Mouse (Mus musculus): ENCODE data around the gene Stfa3.
"Not testable (repeated sequence)": the region's sequence is repeated elsewhere in the genome, so short reads cannot be mapped to it uniquely, and the experiment has no call there.

Gene Stfa3

GRCm38 (mm10) chr16:36455342-36455802 is at the start of gene Stfa3:
Gene Stfa3, minus strand, starts transcription at chr16:36455392.
- DNase-seq = no peak

GRCm38 (mm10) chr16:36502286-36502685 is 47.1 kb upstream of the Stfa3 start:
- no peak for DNase-seq

GRCm38 (mm10) chr16:36492420-36492819 is 37.2 kb upstream of the Stfa3 start:
- peak; percentile 39 to 71 for DNase-seq

- no peak for DNase-seq
Observed at GRCm38 (mm10) chr16:36476866-36477265, 21.7 kb upstream of the Stfa3 start.

- DNase-seq = no peak
Observed at GRCm38 (mm10) chr16:36475530-36475929, 20.3 kb upstream of the Stfa3 start.

GRCm38 (mm10) chr16:36474849-36475248 is 19.7 kb upstream of the Stfa3 start:
- DNase-seq = no peak

- DNase-seq = peak in 1 of 2 experiments; percentile 63
Observed at GRCm38 (mm10) chr16:36473217-36474216, 18.3 kb upstream of the Stfa3 start.

GRCm38 (mm10) chr16:36471066-36471633 is 16.0 kb upstream of the Stfa3 start:
- DNase-seq = no peak

GRCm38 (mm10) chr16:36469955-36470478 is 14.8 kb upstream of the Stfa3 start:
- peak in 1 of 2 experiments; percentile 43 for DNase-seq

GRCm38 (mm10) chr16:36469367-36469766 is 14.2 kb upstream of the Stfa3 start:
- DNase-seq = no peak

- DNase-seq = no peak
Observed at GRCm38 (mm10) chr16:36468862-36469261, 13.7 kb upstream of the Stfa3 start.

GRCm38 (mm10) chr16:36467936-36468335 is 12.7 kb upstream of the Stfa3 start:
- DNase-seq = no peak

- no peak for DNase-seq
Observed at GRCm38 (mm10) chr16:36465436-36465835, 10.2 kb upstream of the Stfa3 start.

- DNase-seq = no peak
Observed at GRCm38 (mm10) chr16:36464076-36464475, 8.9 kb upstream of the Stfa3 start.

- DNase-seq = no peak
Observed at GRCm38 (mm10) chr16:36460426-36460825, 5.2 kb upstream of the Stfa3 start.

- not testable (repeated sequence) for DNase-seq
Observed at GRCm38 (mm10) chr16:36420979-36421378, 34.2 kb downstream of the Stfa3 start.

- no peak for DNase-seq
Observed at GRCm38 (mm10) chr16:36408357-36408756, 46.8 kb downstream of the Stfa3 start, which contains the start of gene Stfa2. Gene Stfa2, minus strand, starts transcription at chr16:36408457.

Measured in kidney, adult 8-10 months (tissue).